Mouse (Mus musculus) T-helper 1 cell (primary cell): ENCODE data around the gene Nfatc4.

Experiments
- in situ Hi-C: fragments of 300-600 bp; cut with MboI, MseI; formaldehyde crosslinking; loops from one replicate; pipeline ENCODE4 v1.15.1; 2025; ENCODE audit warnings: high pct_unique_total_duplicates

Gene Nfatc4

DNA sequence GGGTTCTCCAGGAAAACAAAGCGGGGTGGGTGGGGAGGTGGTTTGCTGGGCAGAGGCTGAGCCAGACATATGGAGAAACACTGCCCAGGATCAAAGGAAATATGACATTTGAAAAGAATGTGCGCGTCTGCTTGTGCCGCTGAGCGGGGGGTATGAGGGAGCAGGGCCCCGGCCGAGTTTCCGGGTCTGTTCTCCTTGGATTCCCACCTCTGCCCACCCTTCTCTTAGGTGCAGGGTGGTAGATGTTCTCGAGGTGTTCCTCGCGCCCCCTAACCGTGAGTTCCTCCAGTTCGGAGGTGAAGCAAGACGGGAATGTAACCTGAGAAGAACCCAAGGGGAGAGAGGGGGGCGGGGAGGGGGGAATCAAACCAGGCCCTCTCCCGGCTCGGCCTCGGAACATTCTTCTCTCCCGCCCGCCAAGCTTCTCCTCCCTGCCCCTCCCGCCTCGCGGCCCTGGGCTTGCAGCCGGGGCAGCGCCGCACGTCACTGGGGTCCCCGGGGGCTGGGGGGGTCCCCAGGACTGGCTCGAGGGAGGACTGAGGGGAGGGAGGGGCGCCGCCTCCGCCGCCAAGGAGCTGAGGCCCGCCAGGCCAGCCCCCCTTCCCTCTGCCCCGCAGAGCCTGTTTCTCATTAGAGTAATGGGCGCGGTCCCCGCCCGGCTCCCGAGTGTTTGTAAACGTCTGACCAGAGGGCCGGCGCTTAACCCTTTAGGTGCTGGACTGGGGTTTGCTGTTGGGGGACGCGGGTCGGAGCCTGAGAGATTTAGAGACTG, at the start of gene Nfatc4:
Gene Nfatc4, plus strand, starts transcription at position 154 of the 772 bp plus-strand sequence.
- in situ Hi-C loops: no loop called here

- in situ Hi-C loops: no loop called here
Measured at GRCm38 (mm10) chr14:55776711-55777110, 46.2 kb upstream of the Nfatc4 start.

DNA sequence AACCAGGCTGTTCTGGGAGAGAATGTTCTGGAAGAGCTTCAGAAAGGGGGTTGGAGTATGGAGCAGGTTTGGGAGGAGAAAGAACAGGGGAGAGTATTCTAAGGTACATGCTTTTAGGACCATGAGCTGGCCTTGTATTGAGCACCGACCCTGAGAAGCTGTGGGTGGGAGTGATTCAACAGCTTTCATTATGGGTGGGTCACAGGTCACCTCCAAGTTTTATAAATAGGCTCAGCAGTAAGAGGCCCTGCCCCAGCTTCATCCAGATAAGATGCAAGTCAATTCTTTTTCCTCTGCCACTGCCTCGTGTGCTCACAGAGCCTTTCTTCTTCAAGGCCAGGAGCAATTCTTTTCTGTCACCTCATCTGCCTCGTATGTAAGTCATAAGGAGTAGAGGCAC, 45.8 kb upstream of the Nfatc4 start:
- in situ Hi-C loops: no loop called here

DNA sequence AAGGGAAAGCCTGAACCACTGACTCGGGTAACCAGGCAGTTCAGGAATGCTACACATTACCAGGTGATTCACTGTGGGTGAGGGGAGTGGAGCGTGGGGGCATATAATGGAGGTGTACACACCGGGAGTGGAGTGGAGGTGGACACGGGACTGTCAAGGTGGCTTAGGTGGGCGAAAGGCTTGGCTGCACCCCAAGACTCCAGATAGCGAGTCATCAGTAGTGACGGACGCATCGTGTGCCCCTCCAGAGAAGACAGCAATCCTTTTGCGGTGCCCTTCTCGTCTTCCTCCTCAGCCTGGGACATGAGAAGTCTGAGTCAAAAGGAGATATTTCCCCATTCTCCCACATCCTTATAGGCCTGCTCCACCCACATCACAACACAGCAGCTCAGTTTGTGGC, 45.1 kb upstream of the Nfatc4 start:
- in situ Hi-C loops: no loop called here

GRCm38 (mm10) chr14:55778686-55779085, 44.3 kb upstream of the Nfatc4 start:
- in situ Hi-C loops: no loop called here

GRCm38 (mm10) chr14:55779656-55780055, 43.3 kb upstream of the Nfatc4 start:
- in situ Hi-C loops: no loop called here

- in situ Hi-C loops: no loop called here
Measured at GRCm38 (mm10) chr14:55780736-55781135, 42.2 kb upstream of the Nfatc4 start.

DNA sequence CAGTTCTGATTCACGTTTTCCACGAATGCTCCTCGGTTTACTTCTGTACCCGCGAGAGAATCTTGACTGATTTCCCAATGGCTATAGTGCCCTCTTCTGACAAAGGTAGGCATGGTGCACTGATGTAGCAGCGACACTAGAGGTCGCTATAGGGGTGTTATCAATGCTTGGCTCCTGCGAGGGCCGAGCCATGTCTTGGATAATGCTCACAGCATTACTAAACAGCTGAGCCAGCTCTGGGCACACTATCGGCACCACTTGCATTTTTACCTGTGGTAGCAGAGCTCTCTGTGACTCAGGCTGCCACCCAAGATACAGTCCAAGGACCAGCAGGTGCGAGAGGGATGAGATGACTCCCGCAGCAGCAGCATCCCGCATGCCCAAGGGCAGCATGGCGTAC, 41.6 kb upstream of the Nfatc4 start:
- in situ Hi-C loops: no loop called here

- in situ Hi-C loops: no loop called here
Measured at GRCm38 (mm10) chr14:55782361-55782960, 40.5 kb upstream of the Nfatc4 start.

DNA sequence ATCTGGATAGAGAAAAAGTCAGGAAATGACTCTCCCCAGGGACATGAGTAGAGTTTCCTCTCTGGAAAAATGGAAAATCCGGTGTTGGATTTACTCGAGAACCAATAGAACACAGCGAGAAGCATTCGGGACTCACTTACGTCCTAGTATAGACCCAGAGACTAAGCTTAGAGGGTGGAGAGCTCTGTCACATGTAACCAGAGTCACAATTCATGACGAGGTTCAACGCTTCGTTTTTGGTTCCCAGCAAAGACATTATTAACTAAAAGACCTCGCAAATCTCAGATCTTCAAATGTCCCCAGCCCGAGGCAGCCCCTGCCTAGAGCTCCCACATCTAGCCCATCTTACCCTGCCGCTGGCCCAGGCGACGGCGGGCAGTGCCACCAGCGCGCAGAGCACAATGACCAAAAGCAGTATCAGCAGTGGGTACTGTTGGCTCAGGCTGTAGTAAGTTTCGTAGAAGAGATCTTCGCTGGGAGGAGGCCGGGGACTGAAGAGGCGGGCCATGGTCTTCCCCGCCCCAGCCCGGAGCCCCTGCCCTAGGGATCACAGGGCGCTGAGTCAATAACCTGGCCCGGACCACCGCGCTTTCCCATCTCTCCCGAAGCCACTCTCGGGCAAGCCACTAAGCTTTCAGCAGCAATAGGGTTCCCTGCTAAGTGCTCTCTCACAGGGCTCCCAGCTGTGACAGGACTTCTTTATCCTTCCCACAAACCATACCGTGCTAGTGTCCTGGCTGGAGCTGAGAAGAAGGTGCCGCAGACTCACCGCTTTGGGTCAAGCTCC, 39.6 kb upstream of the Nfatc4 start:
- in situ Hi-C loops: no loop called here

- in situ Hi-C loops: no loop called here
Measured at GRCm38 (mm10) chr14:55783958-55784235, 39.0 kb upstream of the Nfatc4 start, which contains the start of gene Adcy4. Gene Adcy4 (minus strand): TSS chr14:55784095.

DNA sequence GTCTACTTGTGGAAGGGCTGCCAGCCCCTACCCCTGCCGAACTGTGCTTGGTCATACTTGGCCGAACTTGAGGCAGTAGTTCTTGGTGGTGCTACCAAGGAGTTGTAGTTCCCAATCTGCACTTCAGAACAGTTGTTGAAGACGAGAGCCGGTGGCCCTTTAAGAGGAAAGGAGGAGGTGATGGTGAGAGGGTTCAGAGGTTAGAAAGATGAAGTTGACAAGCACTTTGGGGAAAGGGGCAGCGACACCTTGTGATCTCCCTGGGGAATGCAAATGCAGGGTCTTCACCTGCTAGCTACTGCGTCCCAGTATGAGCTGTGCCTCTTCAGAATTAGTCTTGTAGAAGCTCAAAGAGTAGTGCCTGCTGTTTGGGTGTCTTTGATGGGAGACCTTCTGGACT, 37.7 kb upstream of the Nfatc4 start:
- in situ Hi-C loops: loop anchor here (5.0 kb wide), 3 partner anchors 47 to 137 kb away; no protein-coding TSS in a partner anchor

GRCm38 (mm10) chr14:55787731-55788130, 35.2 kb upstream of the Nfatc4 start:
- in situ Hi-C loops: loop anchor here (5.0 kb wide), 3 partner anchors 45 to 135 kb away; no protein-coding TSS in a partner anchor

- in situ Hi-C loops: loop anchor here (5.0 kb wide), 3 partner anchors 44 to 134 kb away; no protein-coding TSS in a partner anchor
Measured at GRCm38 (mm10) chr14:55788256-55789050, 34.5 kb upstream of the Nfatc4 start, which contains the start of gene Ripk3. Gene Ripk3 (minus strand): TSS chr14:55788865.

DNA sequence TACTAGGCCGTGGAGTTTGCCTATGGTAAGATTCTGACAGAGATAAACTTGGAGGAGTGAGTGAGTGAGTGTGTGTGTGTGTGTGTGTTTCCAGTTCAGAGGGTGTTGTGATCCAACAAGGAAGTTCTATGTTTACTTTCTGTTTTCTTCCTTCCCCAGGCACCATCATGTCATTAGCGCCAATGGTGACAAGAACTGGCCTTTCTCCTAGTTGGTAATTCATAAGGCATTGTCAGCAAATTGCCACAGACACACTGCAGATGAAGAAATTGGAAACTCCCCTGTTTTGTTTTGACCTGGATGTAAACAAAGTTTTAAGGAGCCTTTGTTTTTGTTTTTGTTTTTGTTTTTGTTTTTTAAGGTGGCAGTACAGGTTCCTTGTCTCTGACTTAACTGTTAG, 29.5 kb upstream of the Nfatc4 start:
- in situ Hi-C loops: no loop called here

DNA sequence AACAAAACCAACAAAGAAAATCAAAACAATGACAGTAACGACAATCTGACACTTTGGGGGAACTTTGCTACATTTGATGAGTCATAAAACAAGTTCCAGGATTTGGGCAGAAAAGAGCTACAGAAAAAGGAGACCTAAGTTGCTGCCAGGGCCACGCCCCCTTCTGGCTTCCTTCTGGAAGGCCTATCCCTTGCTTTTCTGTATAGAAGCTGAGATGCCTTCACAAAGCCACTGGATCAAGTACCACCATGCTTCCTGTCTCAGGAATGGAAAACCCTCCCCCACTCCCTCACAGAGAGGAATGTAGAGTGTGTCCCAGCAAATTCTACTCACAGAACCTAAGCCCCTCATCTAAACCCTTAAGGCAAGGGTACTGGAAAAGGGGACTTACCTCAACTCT, 29.0 kb upstream of the Nfatc4 start:
- in situ Hi-C loops: no loop called here

DNA sequence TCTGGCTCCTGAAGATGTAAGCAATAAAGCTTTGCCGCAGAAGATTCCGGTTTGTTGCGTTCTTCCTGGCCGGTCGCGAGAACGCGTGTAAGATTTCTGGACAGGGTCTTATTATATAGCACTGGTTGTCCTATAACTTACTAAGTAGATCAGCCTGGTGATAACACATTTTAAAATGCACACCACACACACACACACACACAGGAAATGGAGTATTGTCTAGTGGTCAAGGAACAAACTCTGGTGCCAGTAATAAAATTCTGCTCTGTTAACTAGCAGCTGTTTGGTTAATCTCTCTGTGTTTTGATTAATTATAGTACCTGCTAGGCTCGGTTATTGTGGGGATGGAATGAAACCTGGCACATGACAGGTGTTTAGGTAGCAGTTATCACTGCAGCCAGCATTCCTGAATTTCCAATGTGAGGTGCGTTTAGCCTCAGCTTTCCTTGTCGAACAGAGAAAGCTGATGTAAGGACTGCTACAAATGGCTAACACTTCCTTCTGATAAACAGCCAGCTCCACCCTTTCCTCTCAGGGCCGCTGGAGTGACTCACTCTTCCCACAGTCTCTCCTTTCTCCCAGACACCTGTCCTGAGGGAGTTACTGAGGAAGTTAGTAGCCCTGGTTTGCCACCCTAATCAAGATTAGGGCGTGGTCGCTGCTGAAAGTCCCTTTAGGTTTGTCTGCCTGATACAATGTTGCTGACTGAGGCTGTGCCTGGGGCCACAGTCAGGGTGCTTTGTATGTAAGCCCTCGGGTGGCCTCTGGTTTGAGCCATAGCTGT, 27.4 kb upstream of the Nfatc4 start:
- in situ Hi-C loops: no loop called here

GRCm38 (mm10) chr14:55814885-55815284, 8.1 kb upstream of the Nfatc4 start:
- in situ Hi-C loops: loop anchor here (10.0 kb wide), 1 partner anchor 1350 kb away; the partner anchor contains the start of gene Lrp10

GRCm38 (mm10) chr14:55815310-55815751, 7.6 kb upstream of the Nfatc4 start:
- in situ Hi-C loops: loop anchor here (10.0 kb wide), 1 partner anchor 1351 kb away; the partner anchor contains the start of gene Lrp10

GRCm38 (mm10) chr14:55819845-55820405, 3.0 kb upstream of the Nfatc4 start:
- in situ Hi-C loops: loop anchor here (10.0 kb wide), 1 partner anchor 1355 kb away; the partner anchor contains the start of gene Lrp10
